Mouse (Mus musculus) layer of hippocampus, adult 2 months (tissue): ENCODE data around the gene Ehd3. TPM values are rescaled to one million over a fixed set of nuclear protein-coding genes. Genes with fewer than 3 reads are reported as not detected.

Source experiments
- DNase-seq, 2 experiments: peaks; one replicate each; pipeline ENCODE4 v3.0.0; 2022; ENCODE audit warnings: low spot score in 2 of 2
- H3K27ac ChIP-seq: fragments of 200-600 bp; 2 replicates; pipeline ENCODE4 v1.8.1; 2022
- H3K4me3 ChIP-seq: fragments of 200-600 bp; 2 replicates; pipeline ENCODE4 v1.8.1; 2022; ENCODE audit warnings: mild to moderate bottlenecking
- CTCF ChIP-seq: fragments of 200-600 bp; conservative IDR thresholded peaks from 2 replicates; pipeline ENCODE4 v1.8.1; 2022; ENCODE audit warnings: antibody characterized with exemption, mild to moderate bottlenecking, moderate library complexity
- long read RNA-seq, 2 experiments: library from polyadenylated mRNA; stranded (forward); transcript quantifications; one replicate each; pipeline ENCODE4 v2.0.0; 2021; ENCODE audit warnings: borderline mapping rate in 2 of 2
- total RNA-seq, 2 experiments: library from RNA; stranded (reverse); gene quantifications; 2 replicates each; pipeline ENCODE4 v1.2.3; 2021

Ehd3 gene
- total RNA-seq, result 100 to 1,000 TPM; 147 to 150 TPM
- long read RNA-seq, experiment 1, transcript Ehd3-201 (6 exons, 3,659 nt), result major isoform, 91 of 114 reads
- long read RNA-seq, experiment 1, transcript Ehd3-202 (1 exons, 3,528 nt), result minor isoform, 5 of 114 reads
- long read RNA-seq, experiment 1, partial matches to known transcripts, result 15 of 114 reads
- long read RNA-seq, experiment 1, other reads (novel, unspliced or antisense), result 3 of 114 reads
- long read RNA-seq, experiment 2, transcript Ehd3-201 (6 exons, 3,659 nt), result major isoform, 112 of 143 reads
- long read RNA-seq, experiment 2, transcript Ehd3-202 (1 exons, 3,528 nt), result minor isoform, 5 of 143 reads
- long read RNA-seq, experiment 2, partial matches to known transcripts, result 22 of 143 reads
- long read RNA-seq, experiment 2, other reads (novel, unspliced or antisense), result 4 of 143 reads

DNA sequence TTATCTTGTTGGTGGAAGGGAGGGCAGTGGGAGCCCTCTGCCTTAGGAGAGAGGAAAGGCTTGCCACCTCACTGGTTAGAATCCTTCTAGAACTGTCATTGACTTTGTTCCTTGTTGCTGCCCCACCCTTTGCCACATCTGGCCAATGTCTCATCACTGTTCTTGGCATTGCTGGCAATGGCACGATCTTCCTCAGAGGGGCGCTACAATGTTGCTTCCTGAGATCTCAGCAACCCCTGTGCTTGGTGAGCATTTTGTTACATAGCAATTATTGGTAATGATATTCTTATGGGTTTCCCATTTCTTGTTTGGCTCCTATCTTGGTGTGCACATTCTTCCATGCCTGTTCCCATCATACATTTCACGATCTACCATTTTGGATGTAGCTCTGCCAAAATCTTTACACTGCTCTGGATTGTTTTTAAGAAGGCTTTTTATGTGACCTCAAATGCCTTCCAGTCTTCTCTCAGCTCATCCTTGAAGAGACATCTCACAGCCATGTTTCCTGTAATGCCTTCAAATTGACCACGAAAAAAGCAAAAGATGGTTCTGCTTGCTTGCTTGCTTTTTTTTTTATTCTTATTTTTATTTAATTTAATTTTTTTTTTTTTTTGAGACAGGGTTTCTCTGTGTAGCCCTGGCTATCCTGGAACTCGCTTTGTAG, at the start of gene Ehd3:
Ehd3 (plus strand) TSS at position 614 of the 664 bp plus-strand sequence.
- no peak for DNase-seq
- TF ChIP-seq CTCF, result 0 out of 2 replicates have a peak, but pooled peaks have one; percentile 22
- Histone ChIP-seq H3K4me3 (peak within 1 kb of the TSS; percentile 81), H3K27ac (peak within 1 kb of the TSS; percentile 94)

DNA sequence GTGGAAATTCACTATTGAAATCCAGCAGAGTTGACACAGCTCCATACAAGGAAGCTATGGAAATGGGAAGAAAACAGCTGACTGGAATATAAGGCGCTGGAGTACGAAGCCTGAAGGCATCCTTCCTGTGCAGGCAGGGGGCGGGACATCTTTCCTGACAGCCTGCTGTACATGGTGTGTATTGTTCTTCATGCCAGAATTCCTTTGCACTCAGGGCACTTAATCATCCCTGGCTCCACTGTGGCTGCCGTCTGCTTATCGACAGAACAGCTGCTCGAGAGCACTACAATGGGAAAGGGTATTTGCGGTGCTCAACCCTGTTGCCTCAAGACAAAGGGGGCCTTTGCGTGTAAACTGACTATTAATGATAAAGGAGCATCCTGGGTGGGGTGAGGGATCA, 33.0 kb upstream of the Ehd3 start:
- H3K27ac ChIP-seq, result no peak overlapping the region
- 0 out of 2 replicates have a peak, but pooled peaks have one; percentile 12 for TF ChIP-seq CTCF
- no peak overlapping the region for H3K4me3 ChIP-seq
- peak; percentile 3 to 12 for DNase-seq

GRCm38 (mm10) chr17:73786642-73787311, 17.2 kb upstream of the Ehd3 start:
- H3K4me3 ChIP-seq, result no peak overlapping the region
- no peak overlapping the region for H3K27ac ChIP-seq
- no peak for DNase-seq
- no peak for TF ChIP-seq CTCF

- TF ChIP-seq CTCF, result no peak
- Histone ChIP-seq H3K4me3 (no peak overlapping the region), H3K27ac (no peak overlapping the region)
- DNase-seq, result no peak
These were observed 13.5 kb upstream of the Ehd3 start for GRCm38 (mm10) chr17:73790284-73791020.

- Histone ChIP-seq H3K27ac (no peak overlapping the region), H3K4me3 (no peak overlapping the region)
- TF ChIP-seq CTCF, result no peak
- DNase-seq, result no peak
These were observed 7.1 kb upstream of the Ehd3 start for GRCm38 (mm10) chr17:73796789-73797188.

DNA sequence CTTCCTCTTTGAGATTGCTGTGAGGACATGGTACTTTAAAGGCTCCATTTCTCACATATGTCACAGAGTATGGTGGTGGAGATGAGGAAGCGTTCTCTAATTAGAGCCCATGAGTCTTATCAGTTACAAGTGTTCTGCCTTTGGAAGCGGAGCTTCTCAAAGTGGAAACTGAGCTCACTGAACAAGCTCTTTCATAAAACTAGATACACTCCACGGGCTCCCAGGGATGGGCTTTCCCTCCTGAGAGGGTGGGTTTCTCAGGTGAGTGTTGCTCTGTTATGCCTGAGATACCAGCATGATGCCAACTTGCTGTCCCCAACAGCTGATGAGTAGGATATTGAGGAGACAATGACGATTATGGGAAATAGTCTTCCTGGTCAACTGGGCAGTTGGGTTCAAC, 6.2 kb upstream of the Ehd3 start:
- TF ChIP-seq CTCF, result no peak
- Histone ChIP-seq H3K27ac (no peak overlapping the region), H3K4me3 (no peak overlapping the region)
- DNase-seq, result no peak

- peak; percentile 86 for TF ChIP-seq CTCF
- H3K27ac ChIP-seq, result peak overlapping the region; percentile 94
- peak overlapping the region; percentile 81 for H3K4me3 ChIP-seq
- peak; percentile 96 to 97 for DNase-seq
These were observed 798 bp downstream of the Ehd3 start for GRCm38 (mm10) chr17:73804592-73805271.

DNA sequence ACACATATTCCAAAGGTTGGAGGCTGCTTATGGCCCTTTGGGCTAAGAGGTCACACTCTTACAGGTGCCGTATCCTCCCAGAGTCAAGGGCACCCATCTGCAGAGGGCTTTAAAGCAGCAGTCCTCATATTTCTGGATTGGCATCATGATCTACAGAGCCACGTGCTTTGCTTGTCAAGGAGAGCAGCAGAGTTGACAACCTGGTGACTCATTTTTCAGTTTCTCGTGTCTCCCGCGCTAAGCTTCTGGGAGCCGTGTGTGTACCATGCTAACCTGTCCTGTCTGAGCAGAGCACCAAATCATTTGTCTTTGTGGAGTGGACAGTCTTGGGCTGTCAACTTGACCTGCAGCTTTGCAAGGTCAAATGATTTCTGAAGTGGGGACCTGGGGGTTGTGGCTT, 2.4 kb downstream of the Ehd3 start:
- TF ChIP-seq CTCF, result no peak
- Histone ChIP-seq H3K27ac (peak overlapping the region; percentile 94), H3K4me3 (peak overlapping the region; percentile 81)
- DNase-seq, result no peak

DNA sequence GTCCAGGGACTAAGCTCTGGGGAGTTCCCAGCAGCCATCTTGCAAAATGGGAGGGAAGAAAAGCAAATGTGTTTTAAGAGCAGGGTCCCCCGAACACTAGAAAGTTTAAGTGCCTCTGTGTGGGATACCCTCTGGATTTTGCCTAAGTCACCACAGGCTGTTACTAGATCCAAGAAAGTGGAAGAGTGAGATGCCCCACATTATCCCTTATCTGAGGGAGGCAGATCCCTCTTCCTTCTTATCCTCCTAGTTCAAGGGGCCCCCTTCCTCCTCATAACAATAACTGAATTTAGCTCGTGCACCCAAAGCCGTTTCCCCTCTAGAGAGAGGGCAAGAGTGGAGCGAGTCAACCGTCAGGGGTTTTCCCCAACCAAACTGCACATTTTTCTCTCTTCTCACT, 3.3 kb downstream of the Ehd3 start:
- TF ChIP-seq CTCF, result no peak
- DNase-seq, result no peak
- peak overlapping the region; percentile 94; the same call in 1 of the 2 replicates for H3K27ac ChIP-seq
- H3K4me3 ChIP-seq, result peak overlapping the region; percentile 81

DNA sequence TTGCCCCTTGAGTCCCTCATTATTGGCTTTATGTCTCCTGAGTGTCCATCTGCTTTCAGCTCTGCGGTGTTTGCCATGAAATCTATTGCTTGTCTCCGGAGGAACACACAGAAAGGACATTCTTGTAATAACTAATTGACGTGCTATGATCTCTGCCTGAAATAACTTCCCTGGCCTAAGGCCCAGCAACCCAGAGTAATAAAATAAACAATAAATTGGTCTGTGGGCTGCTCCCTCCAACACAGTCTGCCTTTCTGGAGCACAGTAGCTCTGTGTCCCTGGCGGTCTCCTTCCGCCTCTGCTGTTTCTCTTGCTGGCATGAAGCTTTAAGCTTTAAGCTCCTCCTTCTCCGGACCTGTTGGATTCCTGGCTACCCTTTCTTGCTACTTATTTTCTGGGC, 4.5 kb downstream of the Ehd3 start:
- peak; percentile 57 for TF ChIP-seq CTCF
- H3K4me3 ChIP-seq, result peak overlapping the region; percentile 50
- peak overlapping the region; percentile 68 for H3K27ac ChIP-seq
- peak; percentile 45 to 60 for DNase-seq

DNA sequence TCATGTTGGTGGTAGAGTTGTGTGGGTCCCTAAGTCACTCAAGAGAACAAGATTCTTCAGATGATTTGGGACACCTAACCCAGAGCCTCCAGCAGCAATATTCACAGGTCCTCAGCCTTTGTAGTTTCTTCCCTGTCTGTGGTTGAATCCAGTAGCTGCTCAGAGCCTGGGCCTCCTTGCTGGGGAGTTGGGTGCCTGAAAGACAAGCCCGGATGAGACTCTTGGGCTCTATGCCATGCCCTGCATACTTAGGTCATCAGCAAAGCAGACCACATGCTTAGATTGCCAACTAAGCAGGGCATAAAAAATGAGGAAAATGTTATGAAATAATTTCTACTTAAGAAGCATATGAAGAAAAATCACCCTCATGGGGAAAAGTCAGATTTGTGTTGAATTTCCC, 6.9 kb downstream of the Ehd3 start:
- H3K4me3 ChIP-seq, result peak overlapping the region; percentile 9; the same call in 1 of the 2 replicates
- no peak for TF ChIP-seq CTCF
- H3K27ac ChIP-seq, result peak overlapping the region; percentile 73; the same call in 1 of the 2 replicates
- no peak for DNase-seq

DNA sequence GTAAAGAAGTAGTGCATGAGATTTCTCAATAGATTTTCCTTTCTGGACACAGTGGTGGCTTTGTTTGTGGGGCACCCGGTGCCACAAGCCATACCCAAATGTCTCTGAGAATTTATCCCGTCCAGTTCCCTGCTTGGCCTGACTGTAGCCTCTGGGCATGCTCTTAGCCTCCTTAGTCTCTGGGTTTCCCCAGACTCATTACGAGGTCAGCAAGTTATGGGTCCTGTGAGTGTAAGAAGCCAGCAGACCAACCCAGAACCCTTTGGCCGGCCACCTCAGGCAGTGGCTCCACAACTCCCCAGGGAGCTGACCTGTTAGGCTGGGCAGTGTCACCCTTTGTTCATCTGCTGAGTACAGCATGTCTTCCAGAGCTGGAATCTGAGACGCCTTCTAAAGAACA, 7.6 kb downstream of the Ehd3 start:
- no peak for TF ChIP-seq CTCF
- DNase-seq, result no peak

More for the DNA sequence above, 7.6 kb downstream of the Ehd3 start:
- Histone ChIP-seq H3K4me3 (no peak overlapping the region; the same call in 1 of the 2 replicates), H3K27ac (peak overlapping the region; percentile 73)
